Mouse (Mus musculus): ENCODE measurements around the gene Ppp1r9b. TPM values are rescaled to one million over a fixed set of nuclear protein-coding genes. Genes with fewer than 3 reads are reported as not detected.

The Ppp1r9b gene
- total RNA-seq, 2 experiments from 2014 or later = 967 to 974 TPM

DNA sequence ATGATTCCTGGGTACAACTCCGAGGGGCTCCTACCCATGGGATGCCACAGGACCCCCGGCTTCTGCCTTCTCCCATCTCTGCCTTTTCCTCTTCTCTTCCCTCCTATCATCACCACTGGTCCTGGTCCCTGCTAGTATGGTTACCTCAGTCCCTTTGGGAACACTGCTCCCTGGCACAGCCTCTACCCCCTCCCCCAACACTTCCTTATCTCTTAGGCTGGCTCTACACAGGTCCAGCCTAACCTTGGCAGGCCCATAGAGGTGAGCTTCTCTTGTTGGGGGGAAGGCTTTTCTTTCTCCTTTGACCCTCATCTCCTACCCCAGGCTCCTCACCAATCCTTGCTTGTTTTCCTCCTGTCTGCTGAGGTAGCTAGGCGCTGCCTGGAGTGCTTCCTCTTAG is 24.6 kb downstream of the Ppp1r9b start:
- no peak for TF ChIP-seq CTCF (conservative IDR thresholded peaks at IDR 0.05)
- H3K27ac ChIP-seq = no peak overlapping the region
- H3K4me3 ChIP-seq = no peak overlapping the region

DNA sequence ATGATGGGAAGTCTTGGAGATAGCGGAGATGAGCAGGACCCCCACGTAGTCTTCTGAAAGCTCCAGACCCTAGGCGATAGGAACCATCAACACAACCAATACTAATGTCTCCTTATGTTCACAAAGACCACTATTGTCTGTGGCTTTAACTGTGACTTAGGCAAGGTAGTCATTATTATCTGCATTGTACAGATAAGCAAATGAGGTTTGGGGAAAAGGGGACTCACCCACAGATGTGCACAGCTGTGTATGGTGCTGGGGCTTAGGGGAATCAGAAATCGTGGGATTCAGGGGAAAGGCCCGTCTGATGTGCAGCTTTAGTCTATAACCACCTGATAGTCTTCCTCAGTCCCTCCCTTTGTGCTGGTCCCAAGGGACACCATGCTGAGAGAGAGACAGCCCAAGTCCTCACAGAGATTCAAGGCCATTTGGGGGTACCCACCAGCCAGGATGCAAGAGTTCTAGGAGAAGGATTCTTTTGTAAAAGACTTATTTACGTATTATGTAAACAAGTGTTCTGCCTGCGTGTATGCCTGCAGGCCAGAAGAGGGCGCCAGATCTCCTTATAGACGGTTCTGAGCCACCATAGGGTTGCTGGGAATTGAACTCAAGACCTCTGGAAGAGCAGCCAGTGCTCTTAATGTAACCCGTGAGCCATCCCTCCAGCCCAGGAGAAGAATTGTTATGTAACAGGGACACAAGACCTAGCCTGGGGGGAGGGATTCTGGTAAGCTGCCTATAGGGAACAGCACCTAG is 31.6 kb downstream of the Ppp1r9b start:
- TF ChIP-seq CTCF (conservative IDR thresholded peaks at IDR 0.05) = peak; percentile 72

More for the DNA sequence above, 24.6 kb downstream of the Ppp1r9b start:
- no peak for DNase-seq (ENCODE audit: low spot score in 2 of 2)

GRCm38 (mm10) chr11:95023481-95023880 is 32.6 kb downstream of the Ppp1r9b start:
- H3K4me3 ChIP-seq = no peak overlapping the region
- no peak for DNase-seq (ENCODE audit: low spot score in 2 of 2)
- H3K27ac ChIP-seq = no peak overlapping the region
- no peak for TF ChIP-seq CTCF (conservative IDR thresholded peaks at IDR 0.05)

More for the DNA sequence above, 31.6 kb downstream of the Ppp1r9b start:
- Histone ChIP-seq H3K27ac (no peak overlapping the region), H3K4me3 (no peak overlapping the region)
- no peak for DNase-seq (ENCODE audit: low spot score in 2 of 2)

DNA sequence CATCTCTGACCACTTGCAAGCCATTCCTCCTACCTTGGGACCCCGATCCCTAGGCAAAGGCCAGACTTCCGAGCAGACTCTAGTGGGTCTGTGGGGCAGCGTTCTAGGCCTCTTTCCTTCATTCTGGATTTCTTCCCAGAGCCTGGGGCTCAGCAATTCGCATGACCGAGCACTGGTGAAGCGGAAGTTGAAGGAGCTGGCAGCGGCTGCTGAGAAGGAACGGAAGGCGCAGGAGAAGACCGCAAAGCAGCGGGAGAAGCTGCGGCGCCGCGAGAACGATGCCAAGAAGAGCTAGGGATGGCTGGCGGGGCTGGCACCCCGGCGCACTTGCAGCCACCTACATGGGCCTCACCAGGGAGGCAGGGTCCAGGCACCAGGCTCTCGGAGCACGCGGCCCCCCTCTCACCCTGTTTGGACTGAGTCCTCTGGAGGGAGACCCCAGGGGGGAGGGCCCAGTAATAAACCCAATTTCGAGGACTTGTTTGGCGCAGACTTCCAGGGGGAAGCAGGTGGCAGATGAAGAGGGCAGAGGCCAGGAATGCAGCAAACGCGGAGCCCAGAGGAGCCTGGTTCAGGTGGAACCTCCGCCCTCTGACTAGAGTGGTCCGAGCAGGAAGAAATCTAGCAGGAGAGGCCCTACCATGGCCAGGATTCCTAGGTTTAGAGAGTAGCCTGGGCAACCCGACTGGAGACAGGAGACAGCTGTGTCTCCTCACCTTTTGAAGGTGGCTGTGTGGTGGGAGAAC is 33.8 kb downstream of the Ppp1r9b start:
- peak in 1 of 2 experiments; percentile 52 for DNase-seq (ENCODE audit: low spot score in 2 of 2)
- Histone ChIP-seq H3K27ac (peak overlapping the region; percentile 78), H3K4me3 (no peak overlapping the region)
- no peak for TF ChIP-seq CTCF (conservative IDR thresholded peaks at IDR 0.05)

DNA sequence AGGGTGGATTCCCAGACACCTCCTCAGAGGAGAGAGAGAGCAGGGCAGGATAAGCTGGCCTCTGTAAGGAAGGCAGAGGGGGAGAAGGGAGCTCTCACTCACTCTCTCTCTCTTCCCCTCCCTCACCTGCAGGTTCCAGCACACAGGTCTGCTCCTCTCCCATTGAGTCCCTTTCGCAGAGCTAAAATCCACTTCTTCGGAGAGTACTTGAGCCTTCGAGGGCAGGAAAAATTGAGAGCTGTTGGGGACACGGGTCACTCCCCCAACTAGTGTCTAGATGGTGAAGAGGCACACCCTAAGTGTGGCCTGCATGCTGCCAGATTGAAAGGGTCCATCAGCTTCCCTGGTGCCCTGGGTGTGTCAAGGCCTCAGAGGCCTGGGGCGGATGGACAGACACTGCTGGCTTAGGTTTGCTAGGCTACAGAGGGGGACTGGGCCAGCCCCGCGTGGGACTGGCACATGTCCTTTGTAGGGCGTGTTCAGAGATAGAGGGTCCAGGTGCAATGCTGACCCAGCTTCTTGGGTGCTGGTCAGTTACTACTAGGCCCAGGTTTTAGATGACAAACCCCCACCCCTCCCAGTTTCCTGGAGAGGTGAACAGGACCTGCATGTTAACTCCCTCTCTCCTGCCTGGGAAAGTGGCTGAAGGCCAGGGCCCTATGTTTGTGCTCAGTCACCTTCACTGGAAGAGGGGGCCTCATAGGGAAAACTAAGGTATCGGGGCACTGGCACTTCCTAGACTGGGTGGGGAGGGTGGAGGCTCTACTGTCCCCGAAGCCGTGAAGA is 34.6 kb downstream of the Ppp1r9b start:
- no peak for DNase-seq (ENCODE audit: low spot score in 2 of 2)
- Histone ChIP-seq H3K27ac (peak overlapping the region; percentile 78; the same call in 1 of the 2 replicates), H3K4me3 (no peak overlapping the region)
- no peak for TF ChIP-seq CTCF (conservative IDR thresholded peaks at IDR 0.05)

DNA sequence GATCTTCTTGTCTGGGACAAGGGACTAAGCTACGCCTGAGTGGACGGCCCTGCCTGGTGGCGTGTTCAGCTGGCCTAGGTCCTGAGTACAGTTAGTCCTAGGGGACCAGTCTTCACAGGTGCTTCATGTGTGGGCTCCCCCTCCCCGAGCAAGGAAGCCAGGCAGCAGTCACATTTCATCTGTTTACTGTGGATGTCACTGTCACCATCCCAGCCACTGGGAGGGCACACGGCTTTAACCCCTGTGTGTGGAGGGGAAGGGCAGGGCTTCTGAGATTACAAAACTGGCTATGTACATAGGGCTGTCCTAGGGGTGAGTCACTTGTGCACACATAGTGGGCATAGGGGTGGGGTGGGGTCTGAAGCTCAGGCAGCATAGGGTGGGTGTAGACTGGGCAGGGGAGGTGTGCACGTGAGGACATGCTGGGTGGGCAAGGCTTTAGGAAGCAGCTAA is 35.3 kb downstream of the Ppp1r9b start:
- no peak for DNase-seq (ENCODE audit: low spot score in 2 of 2)
- TF ChIP-seq CTCF (conservative IDR thresholded peaks at IDR 0.05) = no peak
- Histone ChIP-seq H3K27ac (no peak overlapping the region), H3K4me3 (no peak overlapping the region)

GRCm38 (mm10) chr11:95026849-95027248 is 36.0 kb downstream of the Ppp1r9b start:
- no peak for TF ChIP-seq CTCF (conservative IDR thresholded peaks at IDR 0.05)
- no peak for DNase-seq (ENCODE audit: low spot score in 2 of 2)

GRCm38 (mm10) chr11:95027850-95028470 is 37.1 kb downstream of the Ppp1r9b start:
- Histone ChIP-seq H3K27ac (0 out of 2 replicates have a peak overlapping the region, but pooled peaks have one; percentile 3), H3K4me3 (no peak overlapping the region)
- no peak for TF ChIP-seq CTCF (conservative IDR thresholded peaks at IDR 0.05)

More at GRCm38 (mm10) chr11:95026849-95027248, 36.0 kb downstream of the Ppp1r9b start:
- Histone ChIP-seq H3K27ac (no peak overlapping the region), H3K4me3 (no peak overlapping the region)

GRCm38 (mm10) chr11:95032945-95033344 is 42.1 kb downstream of the Ppp1r9b start:
- peak overlapping the region; percentile 68 for H3K27ac ChIP-seq
- no peak overlapping the region for H3K4me3 ChIP-seq
- TF ChIP-seq CTCF (conservative IDR thresholded peaks at IDR 0.05) = no peak
- no peak for DNase-seq (ENCODE audit: low spot score in 2 of 2)

More at GRCm38 (mm10) chr11:95027850-95028470, 37.1 kb downstream of the Ppp1r9b start:
- DNase-seq (ENCODE audit: low spot score in 2 of 2) = no peak

DNA sequence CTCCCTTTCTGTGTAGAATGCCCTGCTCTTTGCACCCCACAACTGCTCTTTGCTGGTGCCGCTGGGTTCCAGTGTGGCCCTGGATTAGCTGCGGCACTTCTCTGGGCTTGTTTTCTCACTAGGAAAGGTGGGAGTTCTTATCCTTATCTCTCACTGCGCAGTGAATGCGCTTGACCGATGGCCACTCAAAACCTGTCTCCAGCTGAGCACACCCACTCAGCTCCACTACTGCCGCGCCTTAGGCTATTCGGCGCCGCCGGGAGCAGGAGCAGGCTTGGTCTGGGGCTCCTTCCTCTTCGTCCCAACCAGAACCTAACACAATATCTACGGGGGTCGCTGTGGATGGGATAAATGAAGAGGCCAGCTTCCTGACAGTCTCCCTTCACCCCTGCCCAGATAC is 42.8 kb downstream of the Ppp1r9b start:
- peak overlapping the region; percentile 68; the same call in 1 of the 2 replicates for H3K27ac ChIP-seq
- TF ChIP-seq CTCF (conservative IDR thresholded peaks at IDR 0.05) = no peak
- H3K4me3 ChIP-seq = no peak overlapping the region
- no peak for DNase-seq (ENCODE audit: low spot score in 2 of 2)

GRCm38 (mm10) chr11:95034902-95035301 is 44.1 kb downstream of the Ppp1r9b start:
- no peak for DNase-seq (ENCODE audit: low spot score in 2 of 2)
- Histone ChIP-seq H3K4me3 (no peak overlapping the region), H3K27ac (peak overlapping the region; percentile 23; the same call in 1 of the 2 replicates)
- no peak for TF ChIP-seq CTCF (conservative IDR thresholded peaks at IDR 0.05)

DNA sequence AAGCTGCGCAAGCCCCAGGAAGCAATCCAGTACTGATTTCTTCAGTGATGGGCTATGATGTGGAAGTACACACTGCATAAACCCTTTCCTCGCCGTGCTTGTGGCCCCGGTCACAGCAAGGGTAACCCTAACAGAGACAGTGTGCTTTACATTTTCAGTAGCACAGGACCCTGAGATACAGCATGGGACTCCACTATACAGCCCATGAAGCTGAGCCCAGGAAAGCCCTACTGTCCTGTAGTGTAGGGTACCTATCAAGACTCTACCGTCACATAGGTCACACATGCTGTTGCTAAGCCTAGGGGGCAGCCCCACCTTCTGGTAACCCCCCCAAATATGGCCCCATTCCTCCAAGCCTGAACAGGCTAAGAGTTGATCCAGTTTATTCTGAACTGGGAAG is 45.7 kb downstream of the Ppp1r9b start:
- no peak overlapping the region for H3K4me3 ChIP-seq
- peak overlapping the region; percentile 95; the same call in 1 of the 2 replicates for H3K27ac ChIP-seq
- no peak for DNase-seq (ENCODE audit: low spot score in 2 of 2)
- TF ChIP-seq CTCF (conservative IDR thresholded peaks at IDR 0.05) = no peak
